Mouse (Mus musculus): Measurements from ENCODE around the gene Irx3. TPM values are rescaled to one million over a fixed set of nuclear protein-coding genes. Genes with fewer than 3 reads are reported as not detected.

The Irx3 gene
- polyA plus RNA-seq, 1 experiment from 2014 or later, result 13.7 TPM

DNA sequence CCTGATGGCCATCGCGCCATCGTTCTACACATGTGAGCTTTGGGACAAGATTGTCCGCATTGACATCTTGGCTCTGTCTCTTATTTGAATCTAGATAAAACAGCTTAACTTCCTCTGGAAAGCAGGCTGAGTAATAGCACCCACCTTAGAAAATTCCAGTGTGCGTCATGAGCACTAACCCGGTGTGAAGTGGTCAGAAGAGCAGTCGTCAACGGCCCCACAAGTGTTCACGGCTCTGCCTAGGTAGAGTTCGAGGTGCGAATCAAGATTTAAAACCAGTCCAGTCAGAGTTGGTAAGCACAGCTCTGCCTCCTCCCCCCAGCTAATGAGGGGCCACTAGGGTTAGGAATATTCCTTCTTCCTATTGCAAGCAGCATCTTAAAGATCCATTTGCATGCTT lies 21.5 kb upstream of the Irx3 start:
- ATAC-seq (ENCODE audit: low FRiP score, low TSS enrichment), result no peak
- 71% methylated on average over 11 of the region's 11 CpGs for WGBS
- no peak overlapping the region for H3K4me2 ChIP-seq (replicated peaks; ENCODE audit: low read depth, low read length)
- H3K27me3 ChIP-seq (ENCODE audit: control insufficient read depth, insufficient read depth, low read length), result peaks cover 16% of the 10 kb centered on the region; the same call in 1 of the 2 replicates
- no peak overlapping the region for H3K27ac ChIP-seq (ENCODE audit: low read depth, low read length)
- no peaks in the 10 kb centered on the region for H3K9me3 ChIP-seq (ENCODE audit: control insufficient read depth, low read length)
- H3K9ac ChIP-seq (ENCODE audit: low read depth, low read length), result no peak overlapping the region
- no peaks in the 10 kb centered on the region for H3K36me3 ChIP-seq (ENCODE audit: control insufficient read depth, insufficient read depth, low read length)
- peaks cover 4% of the 10 kb centered on the region; the same call in 1 of the 2 replicates for H3K4me1 ChIP-seq (ENCODE audit: control insufficient read depth, insufficient read depth, low read length)
- H3K4me3 ChIP-seq (ENCODE audit: low read length), result no peak overlapping the region

DNA sequence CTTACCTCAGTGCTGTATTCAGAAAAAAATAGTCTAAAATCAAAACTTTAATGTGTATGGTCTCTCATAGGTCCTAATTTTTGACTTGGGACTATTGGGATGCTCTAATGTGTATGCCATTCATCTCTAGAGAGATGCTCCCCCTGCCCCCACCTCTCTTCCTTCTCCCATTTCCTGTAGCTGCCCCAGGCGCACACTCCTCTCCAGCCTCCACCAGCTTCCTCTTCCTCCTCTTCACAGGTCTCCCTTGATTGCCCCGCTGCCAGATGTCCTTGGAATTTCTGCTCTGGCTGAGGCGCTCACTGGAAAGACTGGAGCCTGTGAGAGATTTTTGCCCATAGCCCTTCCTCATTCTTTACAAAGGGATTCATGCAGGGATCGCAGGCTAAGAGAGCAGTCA lies 20.9 kb upstream of the Irx3 start:
- WGBS, result 51% methylated on average over 4 of the region's 4 CpGs
- no peak overlapping the region for H3K9ac ChIP-seq (ENCODE audit: low read depth, low read length)
- no peak overlapping the region for H3K27ac ChIP-seq (ENCODE audit: low read depth, low read length)
- no peaks in the 10 kb centered on the region for H3K9me3 ChIP-seq (ENCODE audit: control insufficient read depth, low read length)
- H3K4me2 ChIP-seq (replicated peaks; ENCODE audit: low read depth, low read length), result no peak overlapping the region
- peaks cover 4% of the 10 kb centered on the region; the same call in 1 of the 2 replicates for H3K4me1 ChIP-seq (ENCODE audit: control insufficient read depth, insufficient read depth, low read length)
- H3K36me3 ChIP-seq (ENCODE audit: control insufficient read depth, insufficient read depth, low read length), result no peaks in the 10 kb centered on the region
- H3K4me3 ChIP-seq (ENCODE audit: low read length), result no peak overlapping the region
- no peak for ATAC-seq (ENCODE audit: low FRiP score, low TSS enrichment)
- peaks cover 16% of the 10 kb centered on the region; the same call in 1 of the 2 replicates for H3K27me3 ChIP-seq (ENCODE audit: control insufficient read depth, insufficient read depth, low read length)

DNA sequence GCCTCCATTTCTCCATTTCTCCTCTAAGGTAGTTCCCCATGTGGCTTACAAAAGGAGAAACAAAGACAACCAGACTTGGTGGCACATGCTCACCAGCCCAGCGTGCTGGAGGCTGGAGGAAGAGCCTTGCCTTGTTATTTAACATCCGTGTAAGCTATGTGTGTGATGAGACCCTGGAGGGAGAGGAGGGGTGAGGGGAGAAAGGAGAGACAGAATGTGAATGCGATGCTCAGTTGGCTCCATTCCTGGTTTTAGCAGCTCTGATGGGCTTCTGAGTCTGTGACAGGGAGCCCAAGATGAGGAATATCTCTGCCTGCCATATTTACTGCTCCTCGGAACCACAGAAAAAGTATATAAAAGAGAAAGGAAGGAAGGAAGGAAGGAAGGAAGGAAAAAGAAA lies 20.1 kb upstream of the Irx3 start:
- 47% methylated on average over 4 of the region's 4 CpGs for WGBS
- Histone ChIP-seq H3K9me3 (ENCODE audit: control insufficient read depth, low read length) (no peaks in the 10 kb centered on the region), H3K27ac (ENCODE audit: low read depth, low read length) (no peak overlapping the region), H3K36me3 (ENCODE audit: control insufficient read depth, insufficient read depth, low read length) (no peaks in the 10 kb centered on the region), H3K4me2 (replicated peaks; ENCODE audit: low read depth, low read length) (no peak overlapping the region), H3K9ac (ENCODE audit: low read depth, low read length) (no peak overlapping the region), H3K27me3 (ENCODE audit: control insufficient read depth, insufficient read depth, low read length) (peaks cover 16% of the 10 kb centered on the region; the same call in 1 of the 2 replicates), H3K4me3 (ENCODE audit: low read length) (no peak overlapping the region), H3K4me1 (ENCODE audit: control insufficient read depth, insufficient read depth, low read length) (peaks cover 4% of the 10 kb centered on the region; the same call in 1 of the 2 replicates)
- no peak for ATAC-seq (ENCODE audit: low FRiP score, low TSS enrichment)

DNA sequence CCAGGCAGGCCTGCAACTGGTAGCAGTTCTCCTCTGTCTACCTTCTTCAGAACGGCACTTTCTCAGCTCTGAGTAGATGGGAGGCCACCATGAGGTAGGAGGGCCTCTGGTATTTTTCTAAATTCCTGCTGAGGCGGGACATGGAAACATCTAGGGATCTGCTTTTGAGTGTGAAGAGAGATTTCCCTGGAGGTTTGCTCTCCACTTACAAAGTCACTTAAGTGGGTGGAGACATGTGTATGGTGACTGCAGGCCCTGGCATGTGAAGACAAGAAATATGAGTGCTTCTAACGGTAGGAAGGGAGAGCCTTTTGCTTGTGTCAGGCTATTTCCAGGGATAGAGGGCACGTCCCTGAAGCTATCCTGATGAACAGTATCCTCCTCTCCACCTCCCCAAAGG lies 17.9 kb upstream of the Irx3 start:
- Histone ChIP-seq H3K4me3 (ENCODE audit: low read length) (no peak overlapping the region), H3K27me3 (ENCODE audit: control insufficient read depth, insufficient read depth, low read length) (peaks cover 6% of the 10 kb centered on the region; the same call in 1 of the 2 replicates), H3K9me3 (ENCODE audit: control insufficient read depth, low read length) (no peaks in the 10 kb centered on the region), H3K4me2 (replicated peaks; ENCODE audit: low read depth, low read length) (no peak overlapping the region), H3K9ac (ENCODE audit: low read depth, low read length) (no peak overlapping the region), H3K4me1 (ENCODE audit: control insufficient read depth, insufficient read depth, low read length) (peaks cover 4% of the 10 kb centered on the region; the same call in 1 of the 2 replicates), H3K36me3 (ENCODE audit: control insufficient read depth, insufficient read depth, low read length) (no peaks in the 10 kb centered on the region), H3K27ac (ENCODE audit: low read depth, low read length) (no peak overlapping the region)
- ATAC-seq (ENCODE audit: low FRiP score, low TSS enrichment), result no peak
- 69% methylated on average over 4 of the region's 4 CpGs for WGBS

DNA sequence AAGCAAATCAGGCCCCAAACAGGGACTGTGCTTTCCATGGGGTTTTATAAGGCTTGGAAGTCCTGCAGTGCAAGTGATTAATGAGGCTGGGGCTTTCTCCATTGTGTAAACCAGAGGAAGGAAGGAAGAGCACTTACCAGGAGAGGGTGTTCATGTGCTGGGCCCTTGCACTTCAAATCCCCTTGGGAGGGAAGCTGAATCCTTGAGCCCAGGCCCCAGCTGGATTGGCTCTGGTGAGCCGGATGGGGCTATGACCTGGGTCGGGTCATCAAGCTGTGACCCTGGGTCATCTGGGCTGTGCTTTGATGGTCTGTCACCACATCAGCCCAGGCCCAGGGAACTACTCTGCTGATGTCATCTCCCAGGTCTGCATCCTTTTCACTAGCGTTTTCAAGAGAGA lies 16.9 kb upstream of the Irx3 start:
- ATAC-seq (ENCODE audit: low FRiP score, low TSS enrichment), result peak; percentile 57; the same call in 1 of the 2 replicates
- WGBS, result 13% methylated on average over 3 of the region's 3 CpGs
- H3K9me3 ChIP-seq (ENCODE audit: control insufficient read depth, low read length), result no peaks in the 10 kb centered on the region
- no peaks in the 10 kb centered on the region for H3K36me3 ChIP-seq (ENCODE audit: control insufficient read depth, insufficient read depth, low read length)
- no peak overlapping the region; the same call in 1 of the 2 replicates for H3K27ac ChIP-seq (ENCODE audit: low read depth, low read length)
- no peak overlapping the region for H3K4me3 ChIP-seq (ENCODE audit: low read length)
- peaks cover 4% of the 10 kb centered on the region; the same call in 1 of the 2 replicates for H3K4me1 ChIP-seq (ENCODE audit: control insufficient read depth, insufficient read depth, low read length)
- H3K27me3 ChIP-seq (ENCODE audit: control insufficient read depth, insufficient read depth, low read length), result no peaks in the 10 kb centered on the region; the same call in 1 of the 2 replicates
- H3K9ac ChIP-seq (ENCODE audit: low read depth, low read length), result no peak overlapping the region
- H3K4me2 ChIP-seq (replicated peaks; ENCODE audit: low read depth, low read length), result no peak overlapping the region

DNA sequence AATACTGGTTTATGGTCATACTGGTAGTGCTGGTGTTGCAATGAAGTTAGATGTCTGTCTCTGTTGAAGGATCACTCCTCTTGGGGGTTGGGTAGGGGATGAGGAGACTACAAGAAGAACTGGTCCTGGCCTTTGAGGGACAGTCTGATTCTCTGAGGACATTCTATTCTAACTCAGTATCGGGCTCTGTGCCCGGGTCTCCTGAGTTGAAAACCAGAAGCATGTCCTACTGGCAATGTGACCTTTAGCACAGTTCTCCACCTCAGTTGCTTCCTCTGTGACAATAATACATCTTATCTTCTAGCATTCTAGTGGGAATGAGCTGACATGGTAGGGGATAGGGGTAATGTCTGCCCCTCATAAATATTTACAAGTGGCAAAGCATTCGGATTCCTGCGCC lies 12.2 kb upstream of the Irx3 start:
- 90% methylated on average over 4 of the region's 4 CpGs for WGBS
- Histone ChIP-seq H3K9ac (ENCODE audit: low read depth, low read length) (no peak overlapping the region), H3K27ac (ENCODE audit: low read depth, low read length) (no peak overlapping the region), H3K36me3 (ENCODE audit: control insufficient read depth, insufficient read depth, low read length) (no peaks in the 10 kb centered on the region), H3K4me1 (ENCODE audit: control insufficient read depth, insufficient read depth, low read length) (peaks cover 4% of the 10 kb centered on the region; the same call in 1 of the 2 replicates), H3K4me2 (replicated peaks; ENCODE audit: low read depth, low read length) (no peak overlapping the region), H3K27me3 (ENCODE audit: control insufficient read depth, insufficient read depth, low read length) (peaks cover 10% of the 10 kb centered on the region; the same call in 1 of the 2 replicates), H3K4me3 (ENCODE audit: low read length) (no peak overlapping the region), H3K9me3 (ENCODE audit: control insufficient read depth, low read length) (no peaks in the 10 kb centered on the region)
- ATAC-seq (ENCODE audit: low FRiP score, low TSS enrichment), result no peak

DNA sequence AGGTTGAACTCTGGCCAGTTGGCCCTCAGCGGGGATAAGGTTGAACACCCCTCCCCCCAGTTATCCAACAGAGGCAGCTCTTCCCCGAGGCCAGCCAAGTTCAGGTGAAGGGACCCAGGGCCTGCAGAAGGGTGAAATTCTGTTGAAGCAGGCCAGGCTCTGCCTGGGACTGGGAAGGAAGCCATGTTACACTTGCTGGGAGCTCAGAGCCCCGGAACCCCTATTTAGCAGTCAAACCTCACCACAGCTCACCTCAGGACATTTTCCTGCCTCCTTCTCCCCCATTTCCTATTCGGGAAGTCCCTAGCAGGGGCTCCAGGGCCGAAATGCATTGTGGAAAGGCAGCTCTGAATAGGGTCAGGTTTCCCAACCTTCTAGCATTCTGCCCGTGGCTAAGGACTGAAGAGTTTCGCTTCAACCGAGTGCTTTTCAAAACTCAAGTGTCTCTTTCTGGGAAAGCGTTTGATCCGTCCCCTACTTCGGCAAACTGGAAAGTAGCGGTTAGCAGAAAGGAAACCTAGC lies 4.9 kb upstream of the Irx3 start:
- Histone ChIP-seq H3K36me3 (ENCODE audit: control insufficient read depth, insufficient read depth, low read length) (no peaks in the 10 kb centered on the region), H3K4me2 (replicated peaks; ENCODE audit: low read depth, low read length) (peak overlapping the region; percentile 45), H3K9me3 (ENCODE audit: control insufficient read depth, low read length) (no peaks in the 10 kb centered on the region), H3K4me1 (ENCODE audit: control insufficient read depth, insufficient read depth, low read length) (peaks cover 22% of the 10 kb centered on the region), H3K9ac (ENCODE audit: low read depth, low read length) (0 out of 2 replicates have a peak overlapping the region, but pooled peaks have one; percentile 18), H3K4me3 (ENCODE audit: low read length) (peak overlapping the region; percentile 28), H3K27ac (ENCODE audit: low read depth, low read length) (no peak overlapping the region), H3K27me3 (ENCODE audit: control insufficient read depth, insufficient read depth, low read length) (peaks cover 76% of the 10 kb centered on the region)
- no peak for ATAC-seq (ENCODE audit: low FRiP score, low TSS enrichment)
- 5% methylated on average over 12 of the region's 12 CpGs for WGBS

DNA sequence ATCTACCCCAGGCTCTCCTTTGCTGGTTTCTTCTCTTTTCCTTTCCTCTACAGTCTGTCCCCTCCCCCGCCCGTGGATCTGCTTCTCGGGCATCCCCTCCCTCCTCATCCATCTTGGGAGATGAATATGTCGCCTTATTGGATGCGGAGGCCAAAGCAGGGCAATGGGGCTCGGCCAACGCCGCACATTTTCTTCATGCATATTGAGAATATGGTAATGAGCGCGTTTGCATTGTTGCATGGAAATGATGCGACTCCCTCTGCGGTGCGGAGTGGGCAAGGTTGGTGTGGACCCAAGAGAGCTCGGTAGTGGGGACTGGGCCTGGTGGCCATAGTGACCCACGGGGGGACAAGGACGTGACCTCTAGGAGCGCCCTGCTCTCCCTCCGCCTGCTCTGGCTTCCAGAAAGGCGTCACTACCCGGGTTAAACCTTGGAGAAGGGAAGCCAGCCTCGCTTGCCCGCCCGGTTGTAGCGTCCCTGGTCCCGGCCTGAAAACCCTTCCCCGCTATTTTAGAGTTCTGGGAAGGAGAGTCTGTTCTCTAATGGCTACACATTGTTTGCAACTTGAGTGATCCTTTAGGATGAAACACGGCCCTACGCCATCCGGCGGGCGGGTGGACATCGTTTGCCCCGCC lies 4.3 kb upstream of the Irx3 start:
- WGBS, result 1% methylated on average over 33 of the region's 33 CpGs
- H3K36me3 ChIP-seq (ENCODE audit: control insufficient read depth, insufficient read depth, low read length), result no peaks in the 10 kb centered on the region
- H3K4me3 ChIP-seq (ENCODE audit: low read length), result peak overlapping the region; percentile 28
- H3K9ac ChIP-seq (ENCODE audit: low read depth, low read length), result 0 out of 2 replicates have a peak overlapping the region, but pooled peaks have one; percentile 34
- ATAC-seq (ENCODE audit: low FRiP score, low TSS enrichment), result no peak
- H3K27me3 ChIP-seq (ENCODE audit: control insufficient read depth, insufficient read depth, low read length), result peaks cover 74% of the 10 kb centered on the region
- H3K4me1 ChIP-seq (ENCODE audit: control insufficient read depth, insufficient read depth, low read length), result peaks cover 24% of the 10 kb centered on the region
- H3K9me3 ChIP-seq (ENCODE audit: control insufficient read depth, low read length), result no peaks in the 10 kb centered on the region
- no peak overlapping the region for H3K27ac ChIP-seq (ENCODE audit: low read depth, low read length)
- H3K4me2 ChIP-seq (replicated peaks; ENCODE audit: low read depth, low read length), result peak overlapping the region; percentile 45

DNA sequence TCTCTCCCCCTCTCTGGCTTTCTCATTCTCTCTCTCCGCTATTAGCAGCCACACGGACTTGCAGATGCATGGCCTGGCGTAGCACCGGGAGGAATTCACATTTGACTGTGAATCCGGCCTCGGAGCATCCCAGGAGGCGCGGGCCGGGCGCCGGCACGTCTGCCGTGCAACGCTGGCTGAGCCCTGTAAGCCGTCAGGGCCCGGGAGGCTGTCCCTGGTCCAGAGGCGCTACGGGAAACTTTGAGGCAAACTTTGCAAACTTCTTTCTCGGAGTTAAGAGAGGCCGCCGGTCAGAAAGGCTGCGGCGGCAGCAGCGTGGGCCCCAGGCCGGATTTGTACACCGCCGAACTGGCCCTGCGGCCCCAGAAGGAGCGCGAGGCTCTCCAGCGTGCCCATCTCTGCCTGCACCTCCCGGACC lies 3.4 kb upstream of the Irx3 start:
- Histone ChIP-seq H3K27ac (ENCODE audit: low read depth, low read length) (0 out of 2 replicates have a peak overlapping the region, but pooled peaks have one; percentile 30), H3K9ac (ENCODE audit: low read depth, low read length) (peak overlapping the region; percentile 34; the same call in 1 of the 2 replicates), H3K4me3 (ENCODE audit: low read length) (peak overlapping the region; percentile 28), H3K9me3 (ENCODE audit: control insufficient read depth, low read length) (no peaks in the 10 kb centered on the region), H3K4me2 (replicated peaks; ENCODE audit: low read depth, low read length) (peak overlapping the region; percentile 45), H3K4me1 (ENCODE audit: control insufficient read depth, insufficient read depth, low read length) (peaks cover 24% of the 10 kb centered on the region), H3K27me3 (ENCODE audit: control insufficient read depth, insufficient read depth, low read length) (peaks cover 82% of the 10 kb centered on the region), H3K36me3 (ENCODE audit: control insufficient read depth, insufficient read depth, low read length) (no peaks in the 10 kb centered on the region)
- no peak for ATAC-seq (ENCODE audit: low FRiP score, low TSS enrichment)
- WGBS, result under 1% methylated on average over 32 of the region's 32 CpGs
